Mouse (Mus musculus) neural tube, embryonic 12.5 days (tissue): ENCODE measurements around the gene Flywch1. TPM values are rescaled to one million over a fixed set of nuclear protein-coding genes. Genes with fewer than 3 reads are reported as not detected.
A peak's percentile ranks its signal among the peaks of the same experiment; 100 is the strongest.
"Not testable (repeated sequence)": the region's sequence is repeated elsewhere in the genome, so short reads cannot be mapped to it uniquely, and the experiment has no call there.

Experiments used
- ATAC-seq: fragments of 200-750 bp; cut with Nextera tagmentation; 2 replicates; pipeline ENCODE4 v1.8.0; 2017; ENCODE audit warnings: low read depth, mild to moderate bottlenecking, moderate TSS enrichment, moderate library complexity; ENCODE audit not compliant: low FRiP score
- H3K27ac ChIP-seq: fragments of 300-500 bp; sonication (generic); 2 replicates; pipeline ENCODE4 v1.5.1; 2016
- H3K27me3 ChIP-seq: fragments of 300-500 bp; sonication (generic); replicated peaks from 2 replicates; pipeline ENCODE4 v1.6.1; 2016; ENCODE audit warnings: mild to moderate bottlenecking
- H3K36me3 ChIP-seq: fragments of 300-500 bp; sonication (generic); 2 replicates; pipeline ENCODE4 v1.6.1; 2016; ENCODE audit warnings: mild to moderate bottlenecking
- H3K4me1 ChIP-seq: fragments of 300-500 bp; sonication (generic); 2 replicates; pipeline ENCODE4 v1.6.1; 2016
- H3K4me2 ChIP-seq: fragments of 300-500 bp; sonication (generic); replicated peaks from 2 replicates; pipeline ENCODE4 v1.6.1; 2016; ENCODE audit warnings: mild to moderate bottlenecking
- H3K4me3 ChIP-seq: fragments of 300-500 bp; sonication (generic); 2 replicates; pipeline ENCODE4 v1.5.1; 2016
- H3K9ac ChIP-seq: fragments of 300-500 bp; sonication (generic); 2 replicates; pipeline ENCODE4 v1.6.1; 2016; ENCODE audit warnings: mild to moderate bottlenecking
- H3K9me3 ChIP-seq: fragments of 300-500 bp; sonication (generic); 2 replicates; pipeline ENCODE4 v1.6.1; 2016; ENCODE audit warnings: mild to moderate bottlenecking
- WGBS: fragments of 180-500 bp; shearing (Covaris S2); methylation state at CpG from one replicate; pipeline ENCODE4 v1.1.7; 2016; 5-methylcytosine and 5-hydroxymethylcytosine counted together
- polyA plus RNA-seq: library from polyadenylated mRNA; unstranded; fragments of >200 nt; fragmentation: Nextera tagmentation; extraction: Ambion mirVana; gene quantifications from 2 replicates; pipeline ENCODE4 v1.2.1, GENCODE M21; 2016

The Flywch1 gene
- polyA plus RNA-seq, 1 experiment from 2014 or later, result 234 TPM

DNA sequence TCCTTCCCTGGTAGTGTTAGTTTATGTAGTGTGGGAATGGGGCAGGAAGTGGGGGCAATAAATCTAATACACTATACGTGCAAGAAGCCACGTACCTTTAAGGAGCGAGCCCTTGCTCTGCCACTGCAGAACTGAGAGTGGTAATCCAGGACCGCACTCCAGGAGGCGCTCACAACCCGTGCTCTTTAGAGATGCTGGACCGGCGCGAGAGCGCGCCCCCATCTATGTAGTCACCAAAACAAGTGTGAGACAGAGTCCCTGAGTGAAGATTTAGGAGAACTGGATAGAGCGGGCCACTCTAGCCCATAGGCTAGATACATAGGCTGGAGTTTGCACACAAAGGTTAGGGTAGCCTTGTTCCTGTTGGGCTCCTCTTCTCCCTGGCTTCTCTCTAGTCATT, 2.7 kb upstream of the Flywch1 start:
- Histone ChIP-seq H3K27ac (no peak overlapping the region), H3K4me2 (peak overlapping the region; percentile 33; the same call in 1 of the 2 replicates), H3K4me1 (peaks cover 10% of the 10 kb centered on the region), H3K9me3 (no peaks in the 10 kb centered on the region), H3K9ac (no peak overlapping the region), H3K4me3 (no peak overlapping the region), H3K27me3 (no peaks in the 10 kb centered on the region), H3K36me3 (peaks cover 10% of the 10 kb centered on the region)
- ATAC-seq, result no peak
- WGBS, result 5% methylated on average over 12 of the region's 12 CpGs

DNA sequence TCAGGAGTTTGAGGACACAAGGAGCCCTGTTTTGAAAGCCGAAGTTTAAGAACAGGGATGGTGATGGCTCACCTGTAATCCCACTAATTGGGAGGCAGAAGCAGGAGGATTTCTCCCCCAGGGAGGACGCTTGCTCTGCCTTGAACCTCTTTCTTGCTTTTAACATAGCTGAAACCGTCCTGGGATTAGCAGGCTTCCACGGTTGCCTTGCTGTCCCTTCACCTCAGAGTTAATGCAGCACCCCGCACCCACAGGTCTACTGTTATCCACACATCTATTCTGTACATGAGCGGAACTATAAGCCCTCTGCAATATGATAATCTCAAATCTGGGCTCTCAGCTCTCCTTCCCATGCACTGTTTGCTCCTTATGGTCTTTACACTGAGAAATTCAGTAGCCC, 2.3 kb upstream of the Flywch1 start:
- no peak for ATAC-seq
- H3K9ac ChIP-seq, result no peak overlapping the region
- peaks cover 12% of the 10 kb centered on the region for H3K36me3 ChIP-seq
- peaks cover 10% of the 10 kb centered on the region for H3K4me1 ChIP-seq
- no peaks in the 10 kb centered on the region for H3K9me3 ChIP-seq
- no peak overlapping the region for H3K4me3 ChIP-seq
- no peaks in the 10 kb centered on the region for H3K27me3 ChIP-seq
- H3K4me2 ChIP-seq, result no peak overlapping the region
- no peak overlapping the region for H3K27ac ChIP-seq
- 75% methylated on average over 6 of the region's 6 CpGs for WGBS

DNA sequence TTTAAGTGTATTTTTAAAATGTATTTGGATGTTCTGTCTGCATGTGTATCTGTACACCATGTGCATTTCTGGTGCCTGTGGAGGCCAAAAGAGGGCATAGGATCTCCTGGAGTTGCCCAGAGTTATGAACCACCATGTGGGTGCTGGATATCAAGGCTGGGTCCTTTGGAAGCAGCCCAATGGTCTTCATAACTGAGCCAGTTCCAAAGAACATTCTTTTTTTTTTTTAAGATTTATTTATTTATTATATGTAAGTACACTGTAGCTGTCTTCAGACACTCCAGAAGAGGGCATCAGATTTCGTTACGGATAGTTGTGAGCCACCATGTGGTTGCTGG, 786 bp upstream of the Flywch1 start:
- H3K27ac ChIP-seq, H3K9ac ChIP-seq, H3K9me3 ChIP-seq, ATAC-seq, H3K27me3 ChIP-seq: not testable (repeated sequence)
- Histone ChIP-seq H3K36me3 (peaks cover 16% of the 10 kb centered on the region), H3K4me3 (peak overlapping the region; percentile 84; the same call in 1 of the 2 replicates), H3K4me2 (peak overlapping the region; percentile 68), H3K4me1 (peaks cover 10% of the 10 kb centered on the region)
- 85% methylated on average over 2 of the region's 2 CpGs for WGBS

DNA sequence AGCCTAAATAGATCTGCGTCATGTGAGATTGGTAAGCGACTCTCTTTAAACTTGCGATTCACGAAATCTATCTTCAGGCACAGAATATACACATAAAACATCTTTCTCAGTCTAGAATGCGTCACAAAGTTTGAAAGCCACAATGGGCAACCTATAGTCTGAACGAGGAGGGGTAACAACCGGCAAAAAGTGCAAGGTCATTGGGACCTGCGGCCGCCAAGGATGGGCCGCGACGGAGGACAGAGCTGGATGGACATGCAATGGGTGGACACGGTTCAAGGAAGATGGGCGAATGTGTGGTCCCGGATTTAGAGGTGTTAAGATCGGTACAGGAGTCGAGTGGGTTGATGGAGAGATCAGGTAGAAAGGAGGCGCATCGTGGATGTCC, 512 bp downstream of the Flywch1 start:
- H3K9me3 ChIP-seq, result no peaks in the 10 kb centered on the region
- WGBS, result under 1% methylated on average over 19 of the region's 19 CpGs
- peak overlapping the region; percentile 79; the same call in 1 of the 2 replicates for H3K27ac ChIP-seq
- peaks cover 10% of the 10 kb centered on the region for H3K4me1 ChIP-seq
- peak overlapping the region; percentile 95 for H3K9ac ChIP-seq
- peak overlapping the region; percentile 84 for H3K4me3 ChIP-seq
- peaks cover 12% of the 10 kb centered on the region for H3K36me3 ChIP-seq
- no peak; the same call in 1 of the 2 replicates for ATAC-seq
- no peaks in the 10 kb centered on the region for H3K27me3 ChIP-seq
- peak overlapping the region; percentile 68 for H3K4me2 ChIP-seq

DNA sequence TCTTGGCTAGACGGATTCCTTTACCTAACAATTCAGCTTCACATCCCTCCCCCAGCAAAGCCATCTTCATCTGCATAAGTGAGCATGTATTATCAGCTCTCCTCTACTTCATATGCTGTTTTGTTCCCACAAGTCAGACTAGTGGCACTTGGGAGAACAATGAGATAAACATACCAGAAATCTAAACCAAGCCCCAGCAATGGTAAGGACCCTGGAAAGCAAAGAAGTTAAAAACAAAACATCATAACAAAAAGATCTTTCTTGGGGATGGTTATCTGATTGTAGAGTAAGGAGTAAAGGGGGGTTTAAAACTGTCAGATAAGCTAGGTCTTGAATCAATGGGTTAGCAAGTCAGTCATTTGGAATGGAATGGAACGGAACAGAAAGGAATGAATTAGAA, 909 bp downstream of the Flywch1 start:
- peak overlapping the region; percentile 68 for H3K4me2 ChIP-seq
- no peaks in the 10 kb centered on the region for H3K27me3 ChIP-seq
- ATAC-seq, result no peak
- H3K9ac ChIP-seq, result peak overlapping the region; percentile 95
- H3K27ac ChIP-seq, result no peak overlapping the region
- WGBS, result 8% methylated on average over 2 of the region's 2 CpGs
- H3K4me1 ChIP-seq, result peaks cover 10% of the 10 kb centered on the region
- peaks cover 12% of the 10 kb centered on the region for H3K36me3 ChIP-seq
- H3K9me3 ChIP-seq, result no peaks in the 10 kb centered on the region
- H3K4me3 ChIP-seq, result peak overlapping the region; percentile 84

DNA sequence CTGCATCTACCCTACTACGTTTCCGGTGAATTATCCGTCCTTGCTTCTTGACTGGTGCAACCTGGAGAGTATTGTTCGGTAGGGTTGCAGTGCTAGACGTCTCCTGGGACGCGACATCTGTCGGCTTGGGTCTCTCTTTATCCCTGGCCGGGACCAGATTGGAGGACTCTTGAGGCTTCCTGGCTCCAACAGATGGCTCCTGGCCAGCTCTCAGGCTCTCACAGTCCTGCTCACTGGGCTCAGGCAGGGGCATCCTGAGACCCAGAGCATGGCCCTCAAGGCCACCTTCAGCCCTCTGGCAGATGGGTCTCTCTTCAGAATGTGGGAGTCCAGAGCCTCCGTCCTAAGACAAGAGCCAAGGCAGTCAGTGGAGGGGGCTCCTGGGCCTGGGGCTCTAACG, 8.4 kb downstream of the Flywch1 start:
- WGBS, result 89% methylated on average over 11 of the region's 11 CpGs
- ATAC-seq, result no peak
- H3K4me3 ChIP-seq, result no peak overlapping the region

DNA sequence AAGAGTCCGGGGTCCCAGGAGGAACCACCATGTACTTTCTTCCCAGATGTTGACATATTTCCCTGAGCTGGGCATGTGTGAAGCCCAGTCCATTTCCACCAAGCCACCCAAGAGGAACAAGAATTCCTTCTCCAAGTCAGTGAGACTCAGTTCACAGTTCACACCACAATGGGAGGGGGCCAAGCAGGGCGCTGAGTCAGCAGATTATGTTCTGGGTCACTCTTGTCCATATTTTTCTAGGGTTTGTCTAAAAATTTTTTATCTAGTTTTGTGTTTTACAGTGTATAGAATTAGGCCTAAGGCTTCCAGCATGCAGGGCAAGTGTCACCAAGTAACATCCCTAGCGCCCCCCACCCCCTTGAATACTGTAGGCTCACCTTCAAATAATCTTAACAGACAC, 10.2 kb downstream of the Flywch1 start:
- Histone ChIP-seq H3K27me3 (no peaks in the 10 kb centered on the region), H3K36me3 (peaks cover 74% of the 10 kb centered on the region), H3K9me3 (no peaks in the 10 kb centered on the region), H3K9ac (no peak overlapping the region), H3K27ac (no peak overlapping the region), H3K4me2 (no peak overlapping the region), H3K4me1 (no peaks in the 10 kb centered on the region), H3K4me3 (no peak overlapping the region)
- no peak for ATAC-seq
- 99% methylated on average over 3 of the region's 3 CpGs for WGBS

More for the DNA sequence above, 8.4 kb downstream of the Flywch1 start:
- no peaks in the 10 kb centered on the region for H3K9me3 ChIP-seq
- H3K4me1 ChIP-seq, result no peaks in the 10 kb centered on the region
- H3K27ac ChIP-seq, result no peak overlapping the region
- H3K27me3 ChIP-seq, result no peaks in the 10 kb centered on the region
- no peak overlapping the region for H3K4me2 ChIP-seq
- H3K9ac ChIP-seq, result no peak overlapping the region
- H3K36me3 ChIP-seq, result peaks cover 59% of the 10 kb centered on the region

DNA sequence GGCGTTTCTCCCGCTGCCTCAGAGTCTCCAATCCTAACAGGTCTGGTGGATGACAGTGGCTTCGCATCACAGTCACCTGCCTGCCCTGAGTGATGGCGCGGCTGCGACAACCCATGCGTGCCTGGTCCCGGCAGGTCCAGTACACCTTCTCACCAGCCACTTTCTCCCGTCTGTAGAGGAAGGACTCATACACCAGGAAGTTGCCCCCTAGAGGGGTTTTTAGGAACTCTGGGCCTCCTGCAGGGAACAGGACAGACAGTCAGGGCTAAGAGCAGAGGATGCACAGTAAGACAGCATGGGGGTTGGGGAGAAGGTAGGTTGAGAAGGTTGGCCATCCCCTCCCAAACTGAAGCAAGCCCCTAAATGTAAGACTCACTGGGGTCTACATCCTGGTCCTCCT, 11.2 kb downstream of the Flywch1 start:
- H3K4me3 ChIP-seq, result no peak overlapping the region
- peaks cover 84% of the 10 kb centered on the region for H3K36me3 ChIP-seq
- H3K9me3 ChIP-seq, result no peaks in the 10 kb centered on the region
- no peak for ATAC-seq
- no peak overlapping the region for H3K4me2 ChIP-seq
- no peaks in the 10 kb centered on the region for H3K4me1 ChIP-seq
- no peak overlapping the region for H3K9ac ChIP-seq
- H3K27me3 ChIP-seq, result no peaks in the 10 kb centered on the region
- no peak overlapping the region for H3K27ac ChIP-seq
- WGBS, result 95% methylated on average over 9 of the region's 9 CpGs

DNA sequence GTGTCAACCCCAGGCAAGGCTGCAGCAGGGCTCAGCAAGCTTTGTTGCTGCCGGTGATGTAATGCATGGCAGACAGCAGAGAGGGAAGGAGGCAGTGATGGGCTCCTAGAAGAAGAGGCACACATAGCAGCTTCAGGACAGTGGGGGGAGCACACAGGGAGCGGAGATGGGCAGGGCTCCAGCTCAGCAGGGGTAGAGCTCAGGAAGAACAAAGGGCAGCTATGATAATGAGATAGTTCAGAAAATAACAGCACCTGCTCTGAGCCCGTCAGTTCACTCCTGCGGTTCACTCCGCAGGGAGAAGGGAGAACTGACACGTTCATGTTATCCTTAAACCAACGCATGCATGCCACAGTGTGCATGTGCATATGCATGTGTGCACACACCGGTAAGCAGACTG, 12.6 kb downstream of the Flywch1 start:
- no peaks in the 10 kb centered on the region for H3K4me1 ChIP-seq

DNA sequence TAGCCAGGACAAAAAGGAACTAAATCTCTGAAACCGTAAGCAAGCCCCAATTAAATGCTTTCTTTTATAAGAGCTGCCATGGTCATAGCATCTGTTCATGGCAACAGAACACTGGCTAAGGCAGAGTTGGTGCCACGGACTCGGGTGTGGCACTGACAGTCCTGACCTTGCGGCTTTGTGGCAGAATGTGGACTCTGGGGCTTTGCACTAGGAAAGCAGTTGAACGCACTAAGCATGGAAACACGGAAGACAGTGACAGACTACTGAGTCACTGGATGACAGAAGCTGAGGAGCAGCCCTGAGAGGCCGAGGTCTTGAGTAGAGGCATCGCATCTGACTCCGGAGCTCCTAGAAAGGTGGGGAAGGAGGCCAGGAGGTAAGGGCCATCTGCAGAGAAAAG, 13.8 kb downstream of the Flywch1 start:
- H3K9ac ChIP-seq, result no peak overlapping the region
- H3K27ac ChIP-seq, result no peak overlapping the region
- H3K4me1 ChIP-seq, result no peaks in the 10 kb centered on the region
- no peaks in the 10 kb centered on the region for H3K27me3 ChIP-seq
- no peak overlapping the region for H3K4me3 ChIP-seq
- no peaks in the 10 kb centered on the region for H3K9me3 ChIP-seq
- ATAC-seq, result no peak
- H3K36me3 ChIP-seq, result peaks cover 92% of the 10 kb centered on the region
- no peak overlapping the region for H3K4me2 ChIP-seq
- WGBS, result 96% methylated on average over 9 of the region's 9 CpGs

More for the DNA sequence above, 12.6 kb downstream of the Flywch1 start:
- Histone ChIP-seq H3K36me3 (peaks cover 88% of the 10 kb centered on the region), H3K4me2 (no peak overlapping the region), H3K27me3 (no peaks in the 10 kb centered on the region), H3K27ac (no peak overlapping the region), H3K9ac (no peak overlapping the region), H3K4me3 (no peak overlapping the region), H3K9me3 (no peaks in the 10 kb centered on the region)
- no peak for ATAC-seq
- 72% methylated on average over 8 of the region's 8 CpGs for WGBS

DNA sequence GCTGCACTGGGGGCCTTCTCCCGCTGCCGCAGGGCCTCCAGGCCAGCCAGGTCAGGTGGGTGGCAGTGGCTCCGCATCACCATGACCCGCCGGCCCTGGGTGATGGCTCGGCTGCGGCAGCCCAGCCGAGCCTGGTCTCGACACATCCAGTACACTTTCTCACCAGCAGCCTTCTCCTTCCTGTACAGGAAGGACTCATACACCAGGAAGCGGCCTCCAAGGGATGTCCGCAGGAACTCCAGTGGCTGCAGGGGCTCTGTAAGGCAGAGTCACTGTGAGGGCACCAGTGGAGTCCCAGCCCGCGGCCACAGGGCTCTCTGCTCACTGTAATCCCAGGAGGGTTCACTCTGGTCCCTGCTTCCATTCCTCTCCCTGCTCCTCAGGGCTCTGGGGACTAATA, 15.7 kb downstream of the Flywch1 start:
- 91% methylated on average over 13 of the region's 13 CpGs for WGBS
- no peak for ATAC-seq
- H3K36me3 ChIP-seq, result peaks cover 88% of the 10 kb centered on the region

DNA sequence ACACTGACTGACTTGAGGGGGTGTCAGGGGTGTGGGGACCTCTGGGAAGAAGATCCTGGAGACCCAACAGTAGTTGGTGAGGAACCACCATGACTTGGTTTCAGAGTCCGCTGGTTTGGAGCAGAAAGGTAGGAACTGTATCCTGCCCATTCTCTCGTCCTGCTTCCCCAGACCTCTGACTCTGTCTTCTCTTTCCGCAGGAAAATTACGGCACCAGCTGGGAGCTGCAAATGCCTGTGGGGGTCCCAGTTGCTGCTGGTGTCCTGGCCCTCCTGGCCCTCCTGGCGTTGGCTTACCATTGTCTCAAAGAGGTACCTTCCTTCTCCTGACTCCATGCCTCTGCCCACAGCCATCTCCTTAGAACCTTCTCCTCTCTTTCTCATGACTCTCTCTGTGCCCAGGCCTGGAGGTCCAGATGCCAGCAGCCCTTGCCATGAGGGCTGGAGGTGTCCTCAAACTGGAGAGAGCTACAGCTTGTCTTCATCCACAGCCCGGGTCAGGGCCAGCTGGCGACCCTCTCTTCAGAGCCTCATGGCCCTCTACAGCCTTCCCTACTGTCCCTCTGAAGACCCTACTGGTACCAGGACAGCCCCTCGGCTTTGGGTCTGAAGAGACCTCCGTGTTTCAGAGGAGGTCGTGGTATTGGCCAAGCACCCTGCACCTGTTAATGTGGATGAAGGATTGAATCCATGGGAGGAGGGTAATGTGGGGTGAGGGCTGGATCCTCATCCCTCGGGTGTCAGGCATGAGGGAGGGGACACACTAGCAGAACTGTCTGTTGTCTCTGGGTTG, 21.8 kb downstream of the Flywch1 start:
- Histone ChIP-seq H3K4me3 (no peak overlapping the region), H3K9ac (no peak overlapping the region), H3K27ac (no peak overlapping the region), H3K36me3 (peaks cover 37% of the 10 kb centered on the region), H3K4me1 (peaks cover 16% of the 10 kb centered on the region), H3K9me3 (no peaks in the 10 kb centered on the region), H3K4me2 (no peak overlapping the region), H3K27me3 (peaks cover 34% of the 10 kb centered on the region)
- WGBS, result 83% methylated on average over 11 of the region's 11 CpGs
- no peak for ATAC-seq

More for the DNA sequence above, 15.7 kb downstream of the Flywch1 start:
- H3K4me2 ChIP-seq, result no peak overlapping the region
- no peak overlapping the region for H3K27ac ChIP-seq
- H3K9me3 ChIP-seq, result no peaks in the 10 kb centered on the region
- H3K9ac ChIP-seq, result no peak overlapping the region
- no peaks in the 10 kb centered on the region for H3K27me3 ChIP-seq
- 0 out of 2 replicates have a peak overlapping the region, but pooled peaks have one; percentile 1 for H3K4me3 ChIP-seq
- H3K4me1 ChIP-seq, result no peaks in the 10 kb centered on the region
